ENCODE assay signal across 10 mouse cellular contexts in genomic region chr15:79790905-79791304, GRCm38 (mm10).
"Had no signal": no experiment of that assay in that cellular context is flagged by ENCODE, and none has a peak within 500 bp of the region (broad histone marks: within the 10 kb centered on the region; RNA-seq: fewer than 3 reads in every experiment).

No protein-coding gene starts in this region.

- H3K27ac ChIP-seq: limb, embryonic 15.5 days; liver, embryonic 12.5 days; lung, embryonic 15.5 days; macrophage; midbrain, embryonic 12.5 days; stomach, embryonic 15.5 days had no signal

- H3K4me3 ChIP-seq: limb, embryonic 15.5 days; liver, embryonic 12.5 days; lung, embryonic 15.5 days; megakaryocyte, embryonic 14.5 days; midbrain, embryonic 12.5 days; stomach, embryonic 15.5 days had no signal

- DNase-seq: layer of hippocampus, adult 9-11 months; layer of hippocampus, postnatal 36 days; right cerebral cortex, postnatal 14 days had no signal
